Mouse (Mus musculus) midbrain, embryonic 12.5 days (tissue): ENCODE data around the gene Ttll11. TPM values are rescaled to one million over a fixed set of nuclear protein-coding genes. Genes with fewer than 3 reads are reported as not detected.

Source experiments
- ATAC-seq: fragments of 200-750 bp; cut with Nextera tagmentation; 2 replicates; pipeline ENCODE4 v1.8.0; 2017; ENCODE audit warnings: low read depth, moderate TSS enrichment, moderate library complexity; ENCODE audit not compliant: low FRiP score
- H3K27ac ChIP-seq: fragments of 300-500 bp; sonication (generic); replicated peaks from 2 replicates; pipeline ENCODE4 v1.5.1; 2016; ENCODE audit warnings: mild to moderate bottlenecking
- H3K27me3 ChIP-seq: fragments of 300-500 bp; sonication (generic); 2 replicates; pipeline ENCODE4 v1.6.1; 2016; ENCODE audit warnings: mild to moderate bottlenecking
- H3K36me3 ChIP-seq: fragments of 300-500 bp; sonication (generic); 2 replicates; pipeline ENCODE4 v1.6.1; 2016
- H3K4me1 ChIP-seq: fragments of 300-500 bp; sonication (generic); 2 replicates; pipeline ENCODE4 v1.6.1; 2016
- H3K4me2 ChIP-seq: fragments of 300-500 bp; sonication (generic); replicated peaks from 2 replicates; pipeline ENCODE4 v1.6.1; 2016; ENCODE audit warnings: mild to moderate bottlenecking, moderate library complexity
- H3K4me3 ChIP-seq: fragments of 300-500 bp; sonication (generic); 2 replicates; pipeline ENCODE4 v1.5.1; 2016; ENCODE audit warnings: mild to moderate bottlenecking
- H3K9ac ChIP-seq: fragments of 300-500 bp; sonication (generic); replicated peaks from 2 replicates; pipeline ENCODE4 v1.6.1; 2016; ENCODE audit warnings: mild to moderate bottlenecking, moderate library complexity
- H3K9me3 ChIP-seq: fragments of 300-500 bp; sonication (generic); 2 replicates; pipeline ENCODE4 v1.6.1; 2016; ENCODE audit warnings: mild to moderate bottlenecking
- WGBS: fragments of 180-500 bp; shearing (Covaris S2); methylation state at CpG from one replicate; pipeline ENCODE4 v1.1.7; 2016; 5-methylcytosine and 5-hydroxymethylcytosine counted together
- polyA plus RNA-seq: library from polyadenylated mRNA; unstranded; fragments of >200 nt; fragmentation: Nextera tagmentation; extraction: Ambion mirVana; gene quantifications from 2 replicates; pipeline ENCODE4 v1.2.1, GENCODE M21; 2016

Gene Ttll11
- polyA plus RNA-seq, 1 experiment from 2014 or later: 4.2 TPM

DNA sequence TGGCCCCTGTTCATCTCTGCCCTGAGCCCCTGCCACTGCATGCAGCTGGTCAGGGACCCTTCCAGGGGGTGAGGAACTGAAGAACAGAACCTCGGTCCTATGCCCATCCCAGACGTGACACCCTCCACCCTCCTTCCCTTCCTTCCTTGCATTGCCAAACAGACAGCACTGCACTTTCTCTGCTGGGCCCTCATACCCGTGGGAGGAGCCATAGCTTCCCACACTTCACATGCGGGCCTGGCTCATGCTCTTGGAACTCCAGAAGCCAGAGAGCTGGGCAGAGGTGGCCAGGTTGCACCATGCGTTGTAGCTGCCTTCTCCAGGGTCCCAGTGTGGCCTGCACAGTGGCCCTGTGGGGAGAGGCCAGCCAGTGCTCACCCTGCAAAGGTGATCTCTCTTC is 251.1 kb downstream of the Ttll11 start:
- no peak overlapping the region for H3K4me3 ChIP-seq
- H3K4me1 ChIP-seq: peaks cover 12% of the 10 kb centered on the region
- H3K27me3 ChIP-seq: no peaks in the 10 kb centered on the region
- no peaks in the 10 kb centered on the region for H3K9me3 ChIP-seq
- H3K9ac ChIP-seq: 0 out of 2 replicates have a peak overlapping the region, but pooled peaks have one; percentile 8
- ATAC-seq: no peak
- peak overlapping the region; percentile 39 for H3K27ac ChIP-seq
- H3K4me2 ChIP-seq: no peak overlapping the region
- 66% methylated on average over 5 of the region's 5 CpGs for WGBS
- H3K36me3 ChIP-seq: peaks cover 58% of the 10 kb centered on the region

DNA sequence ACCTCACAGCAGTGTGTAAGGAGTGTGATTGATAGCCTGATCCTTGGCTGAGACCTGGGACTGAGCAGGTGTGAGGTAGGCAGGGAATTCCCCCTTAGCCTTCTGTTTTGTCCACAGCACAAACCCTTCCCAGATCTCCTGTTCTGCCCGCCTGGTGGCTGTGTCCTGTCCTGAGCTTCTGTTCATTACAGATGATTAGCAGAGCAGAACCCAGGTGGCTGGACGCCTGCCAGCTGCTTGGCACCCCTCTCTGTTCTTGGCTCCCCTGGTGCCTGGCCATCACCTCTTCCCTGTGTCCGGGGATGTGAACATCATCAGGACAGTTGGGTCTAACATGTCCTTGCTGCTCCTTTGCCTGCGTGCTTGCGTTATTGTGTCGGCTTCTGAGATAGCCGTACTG is 256.0 kb downstream of the Ttll11 start:
- H3K4me1 ChIP-seq: peaks cover 6% of the 10 kb centered on the region; the same call in 1 of the 2 replicates
- H3K27ac ChIP-seq: no peak overlapping the region
- no peak overlapping the region for H3K9ac ChIP-seq
- H3K27me3 ChIP-seq: no peaks in the 10 kb centered on the region
- no peak overlapping the region for H3K4me3 ChIP-seq
- no peak for ATAC-seq
- peaks cover 88% of the 10 kb centered on the region for H3K36me3 ChIP-seq
- H3K9me3 ChIP-seq: no peaks in the 10 kb centered on the region
- WGBS: 92% methylated on average over 7 of the region's 7 CpGs
- H3K4me2 ChIP-seq: no peak overlapping the region

DNA sequence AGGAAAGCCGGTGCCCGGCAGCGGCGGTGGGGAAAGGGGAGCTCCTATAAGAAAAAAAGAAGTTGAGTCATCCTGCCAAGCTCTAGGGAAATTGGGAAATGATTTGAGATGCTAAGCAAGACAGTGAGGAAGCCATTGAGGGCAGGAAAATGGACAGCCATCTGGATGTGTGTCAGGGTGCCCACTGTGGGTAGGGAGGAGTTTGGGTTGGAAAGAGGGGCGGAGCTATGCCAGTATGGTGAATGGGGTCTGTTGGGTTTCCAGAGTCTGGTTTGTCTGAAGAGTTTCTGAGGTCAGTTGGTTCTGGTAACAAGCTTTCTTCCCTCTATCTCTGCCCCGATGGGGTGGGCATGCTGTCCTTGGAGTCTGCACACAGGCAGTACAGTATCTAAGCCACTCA is 256.4 kb downstream of the Ttll11 start:
- Histone ChIP-seq H3K27me3 (no peaks in the 10 kb centered on the region), H3K27ac (no peak overlapping the region), H3K9ac (no peak overlapping the region), H3K4me2 (no peak overlapping the region), H3K4me1 (peaks cover 2% of the 10 kb centered on the region; the same call in 1 of the 2 replicates), H3K36me3 (peaks cover 90% of the 10 kb centered on the region), H3K4me3 (no peak overlapping the region), H3K9me3 (no peaks in the 10 kb centered on the region)
- no peak for ATAC-seq
- 97% methylated on average over 6 of the region's 6 CpGs for WGBS

DNA sequence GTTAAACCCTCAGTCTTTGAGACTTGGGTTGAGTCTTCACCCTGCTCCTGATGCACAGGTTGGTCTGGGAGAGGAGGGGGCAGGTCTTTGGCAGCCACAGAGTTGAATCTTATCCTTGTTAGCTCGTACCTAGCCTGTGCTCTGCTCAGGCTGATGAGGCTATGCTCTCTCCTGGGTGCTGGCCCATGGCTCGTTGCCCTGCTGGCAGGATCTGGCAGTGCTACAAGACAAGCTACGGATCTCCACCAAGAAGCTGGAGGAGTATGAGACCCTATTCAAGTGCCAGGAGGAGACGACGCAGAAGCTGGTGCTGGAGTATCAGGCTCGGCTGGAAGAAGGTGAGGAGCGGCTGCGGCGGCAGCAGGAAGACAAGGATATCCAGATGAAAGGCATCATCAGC is 256.9 kb downstream of the Ttll11 start:
- no peaks in the 10 kb centered on the region for H3K9me3 ChIP-seq
- H3K27me3 ChIP-seq: no peaks in the 10 kb centered on the region
- no peak for ATAC-seq
- no peak overlapping the region for H3K4me2 ChIP-seq
- no peaks in the 10 kb centered on the region for H3K4me1 ChIP-seq
- WGBS: 89% methylated on average over 9 of the region's 9 CpGs
- H3K36me3 ChIP-seq: peaks cover 90% of the 10 kb centered on the region
- no peak overlapping the region for H3K9ac ChIP-seq
- no peak overlapping the region for H3K4me3 ChIP-seq
- no peak overlapping the region for H3K27ac ChIP-seq

DNA sequence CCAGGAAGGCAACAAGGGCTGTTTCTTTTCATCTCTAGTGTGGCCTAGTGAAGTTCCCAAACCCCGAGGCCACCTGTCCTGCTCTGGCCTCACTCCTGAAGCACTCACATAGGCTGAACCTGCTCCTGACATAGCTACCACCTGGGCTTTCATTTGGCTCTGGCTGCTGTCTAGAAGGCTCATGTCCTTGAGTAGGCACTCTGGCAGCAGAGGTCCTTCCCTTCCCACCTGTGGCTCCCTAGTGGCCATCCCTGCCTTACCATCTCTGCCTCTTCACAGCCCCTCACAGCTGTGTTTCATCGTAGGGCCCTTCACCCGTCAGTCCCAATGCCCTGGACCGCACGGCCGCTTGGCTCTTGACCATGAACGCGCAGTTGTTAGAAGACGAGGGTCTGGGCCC is 258.8 kb downstream of the Ttll11 start:
- Histone ChIP-seq H3K4me3 (no peak overlapping the region), H3K27ac (no peak overlapping the region), H3K36me3 (peaks cover 90% of the 10 kb centered on the region), H3K4me2 (no peak overlapping the region), H3K4me1 (no peaks in the 10 kb centered on the region), H3K9me3 (no peaks in the 10 kb centered on the region), H3K9ac (no peak overlapping the region), H3K27me3 (no peaks in the 10 kb centered on the region)
- ATAC-seq: no peak
- WGBS: 92% methylated on average over 9 of the region's 9 CpGs

DNA sequence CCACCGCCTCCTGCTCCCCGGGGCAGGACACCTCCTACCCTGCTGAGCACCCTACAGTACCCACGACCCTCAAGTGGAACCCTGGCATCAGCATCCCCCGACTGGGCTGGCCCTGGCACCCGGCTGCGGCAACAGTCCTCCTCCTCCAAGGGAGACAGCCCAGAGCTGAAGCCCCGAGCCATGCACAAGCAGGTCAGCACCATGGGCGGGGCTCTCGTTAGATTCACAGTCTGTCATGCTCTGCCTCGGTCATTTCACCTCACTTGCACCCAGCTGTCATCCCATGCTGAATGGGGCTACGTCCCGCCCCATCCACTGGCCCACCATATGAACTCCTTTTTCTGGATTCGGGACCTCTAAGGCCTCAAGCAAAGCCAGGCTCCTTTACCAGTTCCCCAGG is 259.2 kb downstream of the Ttll11 start:
- Histone ChIP-seq H3K27ac (no peak overlapping the region), H3K4me2 (no peak overlapping the region), H3K9ac (no peak overlapping the region), H3K4me3 (no peak overlapping the region), H3K27me3 (no peaks in the 10 kb centered on the region), H3K4me1 (no peaks in the 10 kb centered on the region), H3K36me3 (peaks cover 90% of the 10 kb centered on the region), H3K9me3 (no peaks in the 10 kb centered on the region)
- 93% methylated on average over 13 of the region's 13 CpGs for WGBS
- ATAC-seq: no peak

DNA sequence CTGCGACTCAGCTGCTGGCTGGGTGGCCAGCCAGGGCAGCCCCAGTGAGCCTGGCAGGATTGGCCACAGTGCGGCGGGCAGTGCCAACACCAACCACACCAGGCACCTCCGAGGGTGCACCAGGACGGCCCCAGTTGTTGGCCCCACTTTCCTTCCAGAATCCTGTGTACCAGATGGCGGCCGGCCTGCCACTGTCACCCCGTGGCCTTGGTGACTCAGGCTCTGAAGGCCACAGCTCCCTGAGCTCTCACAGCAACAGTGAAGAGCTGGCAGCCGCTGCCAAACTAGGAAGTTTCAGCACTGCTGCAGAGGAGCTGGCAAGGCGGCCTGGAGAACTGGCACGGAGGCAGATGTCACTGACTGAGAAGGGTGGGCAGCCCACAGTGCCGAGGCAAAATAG is 259.6 kb downstream of the Ttll11 start:
- Histone ChIP-seq H3K4me2 (no peak overlapping the region), H3K36me3 (peaks cover 92% of the 10 kb centered on the region), H3K27me3 (no peaks in the 10 kb centered on the region), H3K9me3 (no peaks in the 10 kb centered on the region), H3K27ac (no peak overlapping the region), H3K4me3 (no peak overlapping the region), H3K4me1 (no peaks in the 10 kb centered on the region), H3K9ac (no peak overlapping the region)
- no peak for ATAC-seq
- WGBS: 94% methylated on average over 12 of the region's 12 CpGs

DNA sequence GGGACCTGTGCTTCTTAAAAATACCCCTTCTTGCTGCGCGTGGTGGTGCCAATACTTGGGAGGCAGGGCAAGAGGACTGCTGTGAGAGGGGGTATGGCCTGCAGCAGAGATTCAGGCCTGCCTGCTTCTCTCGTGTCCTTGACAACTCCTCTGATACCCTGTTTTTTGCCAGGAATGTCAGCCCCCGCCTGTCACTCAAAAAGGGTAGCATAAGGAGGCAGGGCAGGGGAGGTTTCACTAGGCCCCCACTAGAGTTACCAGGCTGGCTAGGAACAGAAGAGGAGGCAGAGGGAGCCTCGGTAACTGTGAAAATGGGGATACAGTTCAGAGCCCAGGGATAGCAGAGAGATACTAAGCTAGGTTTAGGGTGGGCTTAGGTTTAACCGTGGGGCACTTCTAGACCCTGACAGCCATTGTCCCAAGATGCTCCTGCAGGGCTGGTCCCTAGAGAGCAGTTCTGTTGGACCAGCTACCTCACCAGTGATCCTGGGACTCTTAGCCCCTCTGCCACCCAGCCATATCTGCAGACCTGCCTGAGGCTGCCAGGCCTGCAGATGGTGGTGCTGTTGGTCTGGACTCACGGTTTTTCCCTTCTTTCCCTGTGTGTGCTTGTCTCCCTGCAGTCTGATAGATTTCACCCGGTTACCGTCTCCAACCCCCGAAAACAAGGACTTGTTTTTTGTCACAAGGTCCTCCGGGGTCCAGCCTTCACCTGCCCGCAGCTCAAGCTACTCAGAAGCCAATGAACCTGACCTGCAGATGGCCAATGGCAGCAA is 260.3 kb downstream of the Ttll11 start:
- no peak for ATAC-seq
- Histone ChIP-seq H3K4me2 (no peak overlapping the region), H3K9ac (no peak overlapping the region), H3K27ac (no peak overlapping the region), H3K4me3 (no peak overlapping the region), H3K27me3 (no peaks in the 10 kb centered on the region), H3K36me3 (peaks cover 95% of the 10 kb centered on the region), H3K9me3 (no peaks in the 10 kb centered on the region), H3K4me1 (peaks cover 3% of the 10 kb centered on the region; the same call in 1 of the 2 replicates)
- WGBS: 92% methylated on average over 12 of the region's 12 CpGs

DNA sequence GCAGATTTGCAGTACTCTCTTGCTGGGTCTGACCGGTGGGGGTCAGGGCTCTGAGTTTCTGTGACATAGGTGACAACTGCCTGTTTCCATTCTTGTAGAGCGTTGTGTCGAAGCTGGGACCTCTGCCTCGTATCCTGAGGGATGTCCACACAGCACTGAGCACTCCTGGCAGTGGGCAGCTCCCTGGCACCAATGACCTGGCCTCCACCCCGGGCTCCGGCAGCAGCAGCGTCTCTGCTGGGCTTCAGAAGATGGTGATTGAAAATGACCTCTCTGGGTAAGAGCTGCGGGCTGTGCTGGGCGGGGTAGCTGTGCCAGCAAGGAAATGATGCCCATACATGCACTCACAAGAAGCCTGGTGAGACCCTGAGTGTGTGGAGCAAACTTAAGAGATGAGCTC is 261.1 kb downstream of the Ttll11 start:
- Histone ChIP-seq H3K9me3 (no peaks in the 10 kb centered on the region), H3K9ac (no peak overlapping the region), H3K4me2 (no peak overlapping the region), H3K4me1 (peaks cover 3% of the 10 kb centered on the region; the same call in 1 of the 2 replicates), H3K36me3 (peaks cover 99% of the 10 kb centered on the region), H3K27ac (no peak overlapping the region), H3K27me3 (no peaks in the 10 kb centered on the region), H3K4me3 (no peak overlapping the region)
- WGBS: 97% methylated on average over 9 of the region's 9 CpGs
- ATAC-seq: no peak

DNA sequence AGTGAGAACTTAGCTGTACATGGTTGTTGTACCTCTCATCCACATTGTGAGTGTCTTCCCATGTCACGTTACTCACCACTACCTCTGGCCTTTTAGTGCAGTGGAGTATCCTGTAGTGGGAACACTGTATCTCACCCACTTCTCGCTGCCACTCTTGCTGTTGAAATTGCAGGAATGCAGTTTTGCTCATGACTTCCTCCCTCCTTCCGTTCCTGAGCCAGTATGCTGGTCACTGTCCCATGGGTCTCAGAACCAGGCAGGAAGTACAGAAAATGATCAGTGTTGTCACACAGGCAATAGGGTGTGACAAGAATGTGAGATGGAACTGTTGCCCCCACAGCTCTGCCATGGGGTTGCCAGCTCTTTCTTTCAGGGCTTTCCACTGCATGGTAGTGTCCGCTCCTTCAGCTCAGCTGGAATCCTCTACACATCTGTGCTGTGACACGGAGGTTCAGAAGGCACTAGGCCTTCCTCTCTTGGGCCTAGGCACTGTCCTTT is 261.7 kb downstream of the Ttll11 start:
- Histone ChIP-seq H3K4me3 (no peak overlapping the region), H3K9me3 (no peaks in the 10 kb centered on the region), H3K27me3 (no peaks in the 10 kb centered on the region), H3K27ac (no peak overlapping the region), H3K4me2 (no peak overlapping the region), H3K9ac (no peak overlapping the region), H3K4me1 (peaks cover 3% of the 10 kb centered on the region; the same call in 1 of the 2 replicates), H3K36me3 (peaks cover 99% of the 10 kb centered on the region)
- no peak for ATAC-seq
- 90% methylated on average over 5 of the region's 5 CpGs for WGBS

DNA sequence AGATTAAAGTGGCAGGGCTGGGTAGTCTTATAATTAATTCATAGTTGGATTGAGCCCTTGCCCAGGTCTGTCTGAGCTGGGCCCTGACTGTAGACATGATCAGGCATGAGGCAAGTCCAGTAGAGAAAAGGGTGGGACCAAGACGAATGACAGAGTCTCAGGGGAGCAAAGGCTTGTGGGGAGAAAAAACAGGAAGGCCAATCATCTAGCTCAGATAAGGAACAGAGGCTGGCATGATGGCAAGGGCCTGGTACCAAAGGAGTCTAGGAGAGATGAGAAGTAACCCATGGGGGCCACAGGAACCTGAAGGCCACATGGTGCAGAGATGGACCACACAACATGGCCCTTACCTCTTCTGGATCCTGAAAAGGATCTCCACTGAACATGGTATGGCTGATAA is 263.5 kb downstream of the Ttll11 start:
- 77% methylated on average over 1 of the region's 1 CpGs for WGBS
- Histone ChIP-seq H3K4me2 (no peak overlapping the region), H3K9ac (no peak overlapping the region), H3K27ac (no peak overlapping the region), H3K27me3 (no peaks in the 10 kb centered on the region), H3K4me3 (no peak overlapping the region), H3K9me3 (no peaks in the 10 kb centered on the region), H3K4me1 (peaks cover 3% of the 10 kb centered on the region; the same call in 1 of the 2 replicates), H3K36me3 (peaks cover 100% of the 10 kb centered on the region)
- ATAC-seq: no peak

DNA sequence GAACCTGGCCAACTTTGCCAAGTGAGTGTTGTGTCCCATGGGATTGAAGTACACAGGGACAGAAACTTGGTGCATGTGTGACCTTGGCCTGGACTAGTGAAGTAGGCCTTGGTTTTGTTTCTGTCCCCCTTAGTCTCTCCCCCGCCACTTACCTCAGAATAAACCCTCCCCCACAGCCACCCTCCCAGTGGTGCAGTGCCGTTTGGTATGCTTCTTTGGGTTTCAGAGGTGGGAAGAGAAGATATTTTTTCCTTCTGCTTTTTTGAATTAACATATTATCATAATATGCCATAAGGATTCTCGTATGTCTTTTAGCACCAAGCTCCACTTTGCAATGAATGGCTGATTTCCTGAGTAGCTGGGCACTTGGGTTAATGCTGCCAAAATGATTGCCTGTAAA is 264.2 kb downstream of the Ttll11 start:
- WGBS: 88% methylated on average over 3 of the region's 3 CpGs
- Histone ChIP-seq H3K36me3 (peaks cover 100% of the 10 kb centered on the region), H3K4me3 (no peak overlapping the region), H3K9ac (no peak overlapping the region), H3K27ac (no peak overlapping the region), H3K27me3 (no peaks in the 10 kb centered on the region), H3K4me1 (peaks cover 3% of the 10 kb centered on the region; the same call in 1 of the 2 replicates), H3K9me3 (no peaks in the 10 kb centered on the region), H3K4me2 (no peak overlapping the region)
- no peak for ATAC-seq
